Mouse (Mus musculus): ENCODE results near the gene Rptor. TPM values are rescaled to one million over a fixed set of nuclear protein-coding genes. Genes with fewer than 3 reads are reported as not detected.
"Not testable (repeated sequence)": the region's sequence is repeated elsewhere in the genome, so short reads cannot be mapped to it uniquely, and the experiment has no call there.

Gene Rptor
- polyA plus RNA-seq, 1 experiment from 2014 or later, result 9.1 TPM

- H3K4me3 ChIP-seq (ENCODE audit: low read length), result no peak overlapping the region
- H3K36me3 ChIP-seq (ENCODE audit: insufficient read depth, low read length), result no peaks in the 10 kb centered on the region
- WGBS, result 73% methylated on average over 9 of the region's 9 CpGs
- ATAC-seq (ENCODE audit: low FRiP score, low TSS enrichment), result no peak
- peaks cover 18% of the 10 kb centered on the region; the same call in 1 of the 2 replicates for H3K4me1 ChIP-seq (ENCODE audit: insufficient read depth, low read length)
- H3K27ac ChIP-seq (ENCODE audit: low read length), result no peak overlapping the region
- no peaks in the 10 kb centered on the region for H3K9me3 ChIP-seq (ENCODE audit: low read length)
- no peak overlapping the region for H3K4me2 ChIP-seq (replicated peaks; ENCODE audit: low read depth, low read length)
- H3K27me3 ChIP-seq (ENCODE audit: insufficient read depth, low read length), result no peaks in the 10 kb centered on the region
- H3K9ac ChIP-seq (replicated peaks; ENCODE audit: low read length), result no peak overlapping the region
Measured at GRCm38 (mm10) chr11:119640491-119640890, 37.8 kb downstream of the Rptor start.

GRCm38 (mm10) chr11:119641831-119642381 lies 39.2 kb downstream of the Rptor start:
- ATAC-seq (ENCODE audit: low FRiP score, low TSS enrichment), result no peak

GRCm38 (mm10) chr11:119643347-119643746 lies 40.6 kb downstream of the Rptor start:
- no peak for ATAC-seq (ENCODE audit: low FRiP score, low TSS enrichment)
- H3K4me2 ChIP-seq (replicated peaks; ENCODE audit: low read depth, low read length), result no peak overlapping the region
- H3K27me3 ChIP-seq (ENCODE audit: insufficient read depth, low read length), result no peaks in the 10 kb centered on the region
- H3K36me3 ChIP-seq (ENCODE audit: insufficient read depth, low read length), result no peaks in the 10 kb centered on the region
- H3K4me3 ChIP-seq (ENCODE audit: low read length), result no peak overlapping the region
- H3K9ac ChIP-seq (replicated peaks; ENCODE audit: low read length), result no peak overlapping the region
- WGBS, result 94% methylated on average over 7 of the region's 7 CpGs
- no peaks in the 10 kb centered on the region for H3K9me3 ChIP-seq (ENCODE audit: low read length)
- peaks cover 22% of the 10 kb centered on the region for H3K4me1 ChIP-seq (ENCODE audit: insufficient read depth, low read length)
- H3K27ac ChIP-seq (ENCODE audit: low read length), result no peak overlapping the region

More at GRCm38 (mm10) chr11:119641831-119642381, 39.2 kb downstream of the Rptor start:
- no peak overlapping the region for H3K4me3 ChIP-seq (ENCODE audit: low read length)
- 80% methylated on average over 9 of the region's 9 CpGs for WGBS
- no peaks in the 10 kb centered on the region for H3K27me3 ChIP-seq (ENCODE audit: insufficient read depth, low read length)
- no peak overlapping the region for H3K4me2 ChIP-seq (replicated peaks; ENCODE audit: low read depth, low read length)
- H3K9me3 ChIP-seq (ENCODE audit: low read length), result no peaks in the 10 kb centered on the region
- no peaks in the 10 kb centered on the region for H3K36me3 ChIP-seq (ENCODE audit: insufficient read depth, low read length)
- H3K27ac ChIP-seq (ENCODE audit: low read length), result no peak overlapping the region
- peaks cover 15% of the 10 kb centered on the region; the same call in 1 of the 2 replicates for H3K4me1 ChIP-seq (ENCODE audit: insufficient read depth, low read length)
- no peak overlapping the region for H3K9ac ChIP-seq (replicated peaks; ENCODE audit: low read length)

GRCm38 (mm10) chr11:119644140-119644539 lies 41.4 kb downstream of the Rptor start:
- H3K4me2 ChIP-seq (replicated peaks; ENCODE audit: low read depth, low read length), result no peak overlapping the region
- peaks cover 21% of the 10 kb centered on the region for H3K4me1 ChIP-seq (ENCODE audit: insufficient read depth, low read length)
- H3K27me3 ChIP-seq (ENCODE audit: insufficient read depth, low read length), result no peaks in the 10 kb centered on the region
- no peak overlapping the region for H3K9ac ChIP-seq (replicated peaks; ENCODE audit: low read length)
- no peaks in the 10 kb centered on the region for H3K9me3 ChIP-seq (ENCODE audit: low read length)
- ATAC-seq (ENCODE audit: low FRiP score, low TSS enrichment), result no peak
- no peak overlapping the region for H3K4me3 ChIP-seq (ENCODE audit: low read length)
- WGBS, result 75% methylated on average over 7 of the region's 7 CpGs
- no peak overlapping the region for H3K27ac ChIP-seq (ENCODE audit: low read length)
- no peaks in the 10 kb centered on the region for H3K36me3 ChIP-seq (ENCODE audit: insufficient read depth, low read length)

DNA sequence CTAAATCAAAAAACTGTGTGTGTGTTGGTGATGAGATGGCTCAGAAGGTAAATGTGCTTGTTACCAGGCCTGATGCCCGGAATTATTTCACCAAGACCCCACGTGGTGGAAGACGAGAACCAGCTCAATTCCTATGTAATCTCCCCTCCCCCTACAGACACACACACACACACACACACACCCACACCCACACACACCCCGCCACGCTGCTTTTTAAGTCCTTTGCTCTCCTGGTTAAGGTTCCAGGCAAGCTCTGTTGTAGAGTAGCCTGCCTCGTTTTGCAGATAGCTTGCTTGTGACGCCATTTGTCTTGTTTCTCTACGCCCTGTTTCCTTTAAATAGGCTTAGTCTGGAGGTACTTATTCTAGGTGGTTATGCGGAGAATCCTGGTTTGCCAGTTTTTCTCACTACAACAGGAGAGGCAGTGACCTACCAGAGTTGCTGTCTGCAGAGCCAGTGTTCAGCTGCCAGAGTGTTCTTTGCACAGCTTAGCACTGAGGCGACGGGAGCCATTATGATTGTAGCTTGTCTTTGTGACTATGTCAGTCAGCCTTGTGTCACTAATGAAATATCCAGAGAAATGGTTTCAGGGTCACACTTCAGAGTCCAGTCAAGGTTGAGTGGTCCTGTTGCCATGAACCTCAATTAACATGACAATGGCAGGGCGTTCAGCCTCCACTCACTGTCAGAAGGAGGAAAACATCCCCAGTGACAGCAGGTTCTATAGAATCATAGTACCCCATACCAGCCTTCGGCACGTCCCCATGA lies 42.1 kb downstream of the Rptor start:
- H3K4me3 ChIP-seq (ENCODE audit: low read length), result no peak overlapping the region
- ATAC-seq (ENCODE audit: low FRiP score, low TSS enrichment), result no peak
- no peaks in the 10 kb centered on the region for H3K27me3 ChIP-seq (ENCODE audit: insufficient read depth, low read length)
- no peak overlapping the region for H3K9ac ChIP-seq (replicated peaks; ENCODE audit: low read length)
- no peaks in the 10 kb centered on the region for H3K36me3 ChIP-seq (ENCODE audit: insufficient read depth, low read length)
- H3K9me3 ChIP-seq (ENCODE audit: low read length), result no peaks in the 10 kb centered on the region
- H3K4me1 ChIP-seq (ENCODE audit: insufficient read depth, low read length), result peaks cover 21% of the 10 kb centered on the region
- 65% methylated on average over 14 of the region's 14 CpGs for WGBS
- no peak overlapping the region for H3K27ac ChIP-seq (ENCODE audit: low read length)
- H3K4me2 ChIP-seq (replicated peaks; ENCODE audit: low read depth, low read length), result no peak overlapping the region

DNA sequence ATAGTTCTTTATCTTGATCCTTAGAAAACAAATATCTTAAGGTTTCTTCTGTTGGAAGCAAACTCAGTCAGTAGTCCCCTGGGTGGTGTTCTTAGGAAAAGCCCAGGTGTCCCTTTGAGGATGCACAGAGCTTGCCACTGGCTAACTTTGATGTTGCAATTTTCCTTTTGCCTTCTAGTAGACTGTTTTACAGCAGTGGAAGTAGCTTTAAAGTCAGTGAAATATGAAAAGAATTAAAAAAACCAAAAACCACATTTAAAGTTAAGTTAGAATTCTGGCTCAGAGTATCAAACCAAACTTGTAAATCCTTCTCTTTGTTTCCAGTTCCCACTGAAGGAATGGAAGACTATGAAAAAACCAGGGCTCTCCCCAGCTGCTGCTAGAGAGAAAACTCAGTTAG lies 47.8 kb downstream of the Rptor start:
- H3K36me3 ChIP-seq (ENCODE audit: insufficient read depth, low read length), result no peaks in the 10 kb centered on the region
- no peaks in the 10 kb centered on the region for H3K9me3 ChIP-seq (ENCODE audit: low read length)
- H3K4me2 ChIP-seq (replicated peaks; ENCODE audit: low read depth, low read length), result no peak overlapping the region
- no peaks in the 10 kb centered on the region for H3K27me3 ChIP-seq (ENCODE audit: insufficient read depth, low read length)
- no peak overlapping the region for H3K27ac ChIP-seq (ENCODE audit: low read length)
- no peak overlapping the region for H3K9ac ChIP-seq (replicated peaks; ENCODE audit: low read length)
- H3K4me3 ChIP-seq (ENCODE audit: low read length), result no peak overlapping the region
- no peak for ATAC-seq (ENCODE audit: low FRiP score, low TSS enrichment)
- H3K4me1 ChIP-seq (ENCODE audit: insufficient read depth, low read length), result peaks cover 20% of the 10 kb centered on the region

- no peaks in the 10 kb centered on the region for H3K36me3 ChIP-seq (ENCODE audit: insufficient read depth, low read length)
Measured at GRCm38 (mm10) chr11:119653336-119653735, 50.6 kb downstream of the Rptor start.

DNA sequence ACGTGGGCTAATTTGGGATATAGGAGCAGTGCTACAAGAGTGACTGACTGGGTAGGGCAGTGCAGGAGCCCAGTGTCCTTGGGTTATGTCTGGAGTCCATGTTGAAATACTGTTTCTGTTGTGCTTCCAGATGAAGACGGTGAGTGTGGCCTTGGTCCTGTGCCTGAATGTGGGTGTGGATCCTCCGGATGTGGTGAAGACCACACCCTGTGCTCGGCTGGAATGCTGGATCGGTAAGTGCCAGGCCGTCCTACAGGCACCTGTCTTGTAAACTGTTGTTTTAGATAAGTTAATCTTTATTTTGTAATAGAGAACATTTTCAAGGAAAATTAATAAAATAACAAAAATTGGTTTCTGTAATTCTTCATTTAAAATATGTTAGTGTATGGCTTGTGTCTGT lies 54.8 kb downstream of the Rptor start:
- H3K27ac ChIP-seq (ENCODE audit: low read length), result no peak overlapping the region
- H3K9me3 ChIP-seq (ENCODE audit: low read length), result no peaks in the 10 kb centered on the region
- 87% methylated on average over 6 of the region's 6 CpGs for WGBS
- H3K9ac ChIP-seq (replicated peaks; ENCODE audit: low read length), result no peak overlapping the region
- no peaks in the 10 kb centered on the region for H3K36me3 ChIP-seq (ENCODE audit: insufficient read depth, low read length)
- no peak for ATAC-seq (ENCODE audit: low FRiP score, low TSS enrichment)
- H3K4me2 ChIP-seq (replicated peaks; ENCODE audit: low read depth, low read length), result no peak overlapping the region
- H3K4me3 ChIP-seq (ENCODE audit: low read length), result no peak overlapping the region
- no peaks in the 10 kb centered on the region for H3K27me3 ChIP-seq (ENCODE audit: insufficient read depth, low read length)
- no peaks in the 10 kb centered on the region for H3K4me1 ChIP-seq (ENCODE audit: insufficient read depth, low read length)

More at GRCm38 (mm10) chr11:119653336-119653735, 50.6 kb downstream of the Rptor start:
- Histone ChIP-seq H3K4me1 (ENCODE audit: insufficient read depth, low read length) (peaks cover 13% of the 10 kb centered on the region), H3K9ac (replicated peaks; ENCODE audit: low read length) (no peak overlapping the region), H3K4me2 (replicated peaks; ENCODE audit: low read depth, low read length) (no peak overlapping the region), H3K4me3 (ENCODE audit: low read length) (no peak overlapping the region), H3K27ac (ENCODE audit: low read length) (no peak overlapping the region), H3K9me3 (ENCODE audit: low read length) (no peaks in the 10 kb centered on the region), H3K27me3 (ENCODE audit: insufficient read depth, low read length) (no peaks in the 10 kb centered on the region)
- no peak for ATAC-seq (ENCODE audit: low FRiP score, low TSS enrichment)
- WGBS, result 82% methylated on average over 9 of the region's 9 CpGs

DNA sequence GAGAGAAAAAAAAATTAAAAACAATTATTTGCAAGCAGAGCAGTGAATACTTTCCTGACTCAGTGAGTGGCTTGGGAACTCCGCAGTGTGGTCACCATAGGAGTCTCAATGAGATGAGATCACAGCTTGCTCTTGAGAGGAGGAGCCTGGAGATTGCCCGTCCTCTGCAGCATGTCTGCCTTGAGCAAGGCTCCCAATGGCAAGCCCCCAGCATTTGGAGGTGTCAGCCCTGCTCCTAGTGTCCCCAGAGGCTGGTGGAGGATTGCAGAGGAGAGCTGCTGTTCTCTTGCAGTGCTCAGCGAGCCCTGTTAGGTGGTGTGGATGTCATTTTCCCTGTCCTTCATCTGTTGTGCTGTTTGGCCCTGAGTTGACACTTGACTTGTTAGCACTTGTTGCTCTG lies 56.6 kb downstream of the Rptor start:
- Histone ChIP-seq H3K4me3 (ENCODE audit: low read length) (no peak overlapping the region), H3K9me3 (ENCODE audit: low read length) (no peaks in the 10 kb centered on the region), H3K36me3 (ENCODE audit: insufficient read depth, low read length) (no peaks in the 10 kb centered on the region), H3K27ac (ENCODE audit: low read length) (no peak overlapping the region), H3K4me1 (ENCODE audit: insufficient read depth, low read length) (peaks cover 10% of the 10 kb centered on the region), H3K27me3 (ENCODE audit: insufficient read depth, low read length) (no peaks in the 10 kb centered on the region), H3K9ac (replicated peaks; ENCODE audit: low read length) (no peak overlapping the region), H3K4me2 (replicated peaks; ENCODE audit: low read depth, low read length) (no peak overlapping the region)
- no peak for ATAC-seq (ENCODE audit: low FRiP score, low TSS enrichment)
- 91% methylated on average over 3 of the region's 3 CpGs for WGBS

DNA sequence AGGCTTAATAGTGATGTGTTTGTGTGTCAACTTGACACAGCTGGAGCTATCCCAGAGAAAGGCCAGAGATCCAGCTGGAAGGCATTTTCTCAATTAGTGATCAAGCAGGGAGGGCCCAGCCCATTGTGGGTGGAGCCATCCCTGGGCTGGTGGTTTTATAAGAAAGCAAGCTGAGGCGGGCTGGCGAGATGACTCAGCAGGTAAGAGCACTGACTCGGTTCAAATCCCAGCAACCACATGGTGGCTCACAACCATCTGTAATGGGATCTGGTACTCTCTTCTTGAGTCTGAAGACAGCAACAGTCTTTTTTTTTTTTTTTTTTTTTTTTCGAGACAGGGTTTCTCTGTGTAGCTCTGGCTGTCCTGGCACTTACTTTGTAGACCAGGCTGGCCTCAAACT lies 58.8 kb downstream of the Rptor start:
- H3K4me2 ChIP-seq (replicated peaks; ENCODE audit: low read depth, low read length); H3K9me3 ChIP-seq (ENCODE audit: low read length); H3K27me3 ChIP-seq (ENCODE audit: insufficient read depth, low read length); H3K9ac ChIP-seq (replicated peaks; ENCODE audit: low read length); ATAC-seq (ENCODE audit: low FRiP score, low TSS enrichment); H3K36me3 ChIP-seq (ENCODE audit: insufficient read depth, low read length); H3K4me3 ChIP-seq (ENCODE audit: low read length); H3K27ac ChIP-seq (ENCODE audit: low read length): not testable (repeated sequence)
- 44% methylated on average over 3 of the region's 4 CpGs for WGBS
- H3K4me1 ChIP-seq (ENCODE audit: insufficient read depth, low read length), result peaks cover 25% of the 10 kb centered on the region
